Mouse (Mus musculus) common myeloid progenitor, adult 5-6 weeks (primary cell): Measurements from ENCODE around the gene Smim12. TPM values are rescaled to one million over a fixed set of nuclear protein-coding genes. Genes with fewer than 3 reads are reported as not detected.
A peak's percentile ranks its signal among the peaks of the same experiment; 100 is the strongest.

Experiments
- ATAC-seq: replicated peaks from 2 replicates; pipeline ENCODE4 v1.8.0; 2016; ENCODE audit warnings: low read depth, mild to moderate bottlenecking, moderate TSS enrichment, inconsistent platforms; ENCODE audit not compliant: poor library complexity, severe bottlenecking
- total RNA-seq: library from RNA; stranded (forward); fragments of 200-1000, 187-1606 nt; gene quantifications from 2 replicates; pipeline ENCODE4 v1.2.3, GENCODE M21; 2017

Gene Smim12
- total RNA-seq, 1 experiment from 2014 or later = 39.1 TPM

DNA sequence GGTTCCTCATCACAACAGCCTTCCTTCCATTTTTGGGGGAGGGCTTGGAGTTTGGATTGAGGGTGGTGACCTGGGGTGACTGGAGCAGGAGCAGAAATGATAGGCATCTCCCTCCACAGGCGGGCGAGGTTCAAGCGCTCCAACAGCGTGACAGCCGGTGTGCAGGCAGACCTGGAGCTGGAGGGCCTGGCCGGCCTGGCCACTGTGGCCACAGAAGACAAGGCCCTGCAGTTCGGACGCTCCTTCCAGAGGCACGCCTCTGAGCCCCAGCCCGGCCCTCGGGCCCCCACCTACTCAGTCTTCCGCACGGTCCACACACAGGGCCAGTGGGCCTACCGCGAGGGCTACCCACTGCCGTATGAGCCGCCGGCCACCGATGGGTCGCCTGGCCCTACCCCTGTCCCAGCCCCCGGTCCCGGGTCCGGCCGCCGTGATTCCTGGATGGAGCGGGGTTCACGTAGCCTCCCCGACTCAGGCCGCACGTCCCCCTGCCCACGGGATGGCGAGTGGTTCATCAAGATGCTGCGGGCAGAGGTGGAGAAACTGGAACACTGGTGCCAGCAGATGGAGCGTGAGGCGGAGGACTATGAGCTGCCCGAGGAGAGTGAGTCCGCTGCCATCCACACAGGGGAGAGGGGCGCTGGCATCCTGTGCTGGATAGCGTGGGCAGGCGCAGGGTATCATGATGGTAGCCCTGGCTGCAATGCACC lies 10.0 kb upstream of the Smim12 start:
- no peak for ATAC-seq

- ATAC-seq = peak; percentile 82
These were observed 7.7 kb upstream of the Smim12 start for GRCm38 (mm10) chr4:127235742-127236487.

DNA sequence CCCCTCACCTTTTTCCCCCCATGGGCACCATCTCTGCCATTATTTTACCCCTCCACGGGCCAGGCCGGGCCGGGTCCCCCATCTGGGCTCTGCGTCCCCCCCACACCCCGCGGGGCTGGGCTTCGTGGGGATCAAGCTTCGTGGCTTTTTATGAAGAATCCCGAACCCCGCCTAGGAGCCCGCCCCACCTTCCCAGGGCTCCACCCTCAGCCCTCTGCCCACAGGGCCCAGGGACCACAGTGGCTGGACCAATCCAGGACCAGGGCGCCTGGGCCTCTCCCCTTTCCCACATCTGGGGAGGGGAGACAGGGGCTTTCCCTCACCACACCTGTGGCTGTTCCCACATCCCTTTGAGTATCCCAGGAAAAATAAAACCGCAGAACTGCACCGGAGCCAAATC lies 7.0 kb upstream of the Smim12 start:
- ATAC-seq = no peak

DNA sequence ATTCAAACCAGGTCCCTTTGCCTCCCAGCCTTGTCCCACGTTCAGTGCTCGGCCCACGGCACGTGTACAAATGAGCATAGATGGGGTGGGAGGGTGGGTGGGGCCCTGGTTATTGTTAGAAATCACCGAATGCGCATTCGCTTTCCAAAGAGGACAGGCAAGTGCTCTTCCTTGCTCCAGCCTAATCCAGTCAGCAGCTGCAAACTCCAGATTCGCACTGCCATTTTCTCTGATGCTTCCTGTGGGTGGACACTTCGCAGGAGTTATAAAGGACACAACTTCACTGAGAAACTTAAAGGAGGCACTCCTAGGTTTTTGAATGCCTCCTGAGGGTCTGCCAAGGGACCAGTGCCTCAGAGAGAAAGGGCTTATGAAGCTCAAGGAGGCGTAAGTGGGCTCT lies 6.3 kb upstream of the Smim12 start:
- ATAC-seq = no peak

- ATAC-seq = peak; percentile 51; the same call in 1 of the 2 replicates
These were observed 888 bp upstream of the Smim12 start for GRCm38 (mm10) chr4:127242696-127243095.

GRCm38 (mm10) chr4:127243953-127244352 lies 369 bp downstream of the Smim12 start:
- ATAC-seq = peak; percentile 1; the same call in 1 of the 2 replicates

DNA sequence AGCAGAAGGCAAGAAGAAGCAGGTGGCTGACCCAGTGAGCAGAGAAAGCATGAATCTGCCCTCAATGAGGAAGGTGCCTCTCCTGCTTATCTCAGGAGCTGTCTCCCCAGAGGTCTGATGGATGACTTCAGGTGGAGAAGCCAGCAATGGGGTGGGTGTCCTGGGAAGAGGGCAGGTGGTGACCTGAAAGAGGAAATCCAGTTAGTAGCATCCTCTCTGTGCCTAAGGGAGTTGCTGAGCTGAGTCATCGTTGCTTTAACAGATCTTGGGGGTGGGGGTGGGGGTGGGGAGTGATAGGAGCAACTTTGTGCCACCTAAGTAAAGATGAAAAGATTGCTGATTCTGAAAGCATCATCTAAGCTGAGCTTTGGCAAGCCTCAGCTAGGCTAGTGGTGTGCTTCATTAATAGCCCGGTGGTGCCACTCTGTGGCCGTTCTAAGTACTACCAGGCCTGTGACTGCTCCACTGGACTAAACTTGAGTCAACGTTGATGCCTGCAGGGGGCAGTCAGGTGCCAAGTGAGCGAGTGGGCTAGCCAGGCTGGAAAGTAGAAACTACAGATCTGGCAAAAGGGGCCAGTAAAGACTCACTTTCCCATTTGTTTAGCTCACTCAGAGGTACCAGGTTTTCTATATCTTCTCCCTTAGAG lies 6.2 kb downstream of the Smim12 start:
- peak; percentile 99 for ATAC-seq

GRCm38 (mm10) chr4:127251963-127252585 lies 8.5 kb downstream of the Smim12 start:
- peak; percentile 34 for ATAC-seq

DNA sequence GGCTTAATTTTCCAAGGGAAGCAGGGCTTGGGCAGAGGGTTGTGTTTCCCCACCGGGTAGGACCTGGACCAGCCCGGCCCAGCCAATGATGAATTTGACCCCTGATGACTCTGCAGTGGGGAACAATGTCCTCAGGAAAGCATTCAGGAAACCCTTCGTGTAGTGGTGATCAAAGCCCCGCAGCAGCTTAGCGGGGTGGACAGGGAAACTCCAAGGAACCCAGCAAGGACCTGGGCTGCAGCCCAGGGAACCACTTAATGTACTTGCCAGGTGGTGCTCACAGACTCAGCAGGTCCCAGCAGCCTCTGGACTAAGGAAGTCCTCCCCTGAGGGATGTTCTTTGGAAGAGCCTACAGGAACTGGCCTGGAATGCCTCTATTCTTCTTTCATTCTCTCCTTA lies 13.2 kb downstream of the Smim12 start:
- no peak for ATAC-seq

DNA sequence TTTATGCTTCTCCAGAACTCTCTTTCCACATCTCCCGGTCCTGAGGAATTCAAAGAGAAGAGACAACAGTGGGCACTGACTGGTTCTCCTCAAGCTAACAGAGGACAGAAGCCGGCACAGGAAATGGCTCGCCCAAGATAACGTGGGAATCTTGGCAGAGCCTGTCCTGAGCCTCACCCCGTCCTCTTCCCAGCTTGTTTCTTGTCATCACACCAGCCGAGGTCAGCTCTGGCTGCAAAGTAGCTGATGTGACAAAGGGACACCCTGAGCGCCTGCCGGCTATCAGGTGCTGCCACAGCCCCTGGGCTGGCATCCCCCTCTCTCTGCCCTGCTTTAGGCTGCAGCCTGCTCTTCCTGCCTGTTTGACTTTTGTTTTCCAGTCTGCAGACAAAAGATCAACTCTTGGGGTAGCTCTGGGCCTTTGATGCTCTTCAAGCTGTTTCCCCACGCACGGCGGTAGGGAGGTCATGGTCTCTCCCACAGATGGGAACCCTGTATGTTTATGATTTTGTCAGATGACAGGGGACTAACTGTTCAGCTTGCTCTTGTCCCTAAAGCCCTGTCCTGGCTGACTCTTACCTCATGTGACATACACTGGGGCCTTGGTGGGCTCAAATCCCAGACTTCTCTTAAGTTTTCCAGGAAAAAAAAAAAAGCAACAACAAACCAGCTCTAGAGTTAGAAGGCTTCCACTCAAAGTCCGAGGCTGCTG lies 14.8 kb downstream of the Smim12 start:
- no peak for ATAC-seq

GRCm38 (mm10) chr4:127261601-127262000 lies 18.0 kb downstream of the Smim12 start:
- ATAC-seq = no peak

GRCm38 (mm10) chr4:127263438-127264182 lies 20.0 kb downstream of the Smim12 start:
- ATAC-seq = no peak

DNA sequence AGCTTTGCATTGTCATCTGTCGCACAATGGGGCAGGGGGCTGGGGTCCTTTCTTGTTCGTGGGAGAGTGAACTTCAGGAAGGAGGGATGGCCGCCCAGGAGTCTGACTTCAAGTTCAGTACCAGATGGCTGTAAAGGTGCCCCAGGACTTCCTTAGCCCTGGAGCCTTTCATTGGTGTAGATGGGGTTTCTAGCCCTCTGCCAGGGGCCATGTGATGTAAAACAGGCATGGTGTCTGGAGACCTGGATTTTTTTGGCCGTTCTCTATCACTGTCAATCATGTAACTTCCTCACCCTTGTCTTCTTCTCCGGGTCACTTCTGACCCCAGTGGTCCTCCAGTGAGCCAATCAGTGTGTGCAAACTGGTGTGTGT lies 20.6 kb downstream of the Smim12 start:
- no peak for ATAC-seq

DNA sequence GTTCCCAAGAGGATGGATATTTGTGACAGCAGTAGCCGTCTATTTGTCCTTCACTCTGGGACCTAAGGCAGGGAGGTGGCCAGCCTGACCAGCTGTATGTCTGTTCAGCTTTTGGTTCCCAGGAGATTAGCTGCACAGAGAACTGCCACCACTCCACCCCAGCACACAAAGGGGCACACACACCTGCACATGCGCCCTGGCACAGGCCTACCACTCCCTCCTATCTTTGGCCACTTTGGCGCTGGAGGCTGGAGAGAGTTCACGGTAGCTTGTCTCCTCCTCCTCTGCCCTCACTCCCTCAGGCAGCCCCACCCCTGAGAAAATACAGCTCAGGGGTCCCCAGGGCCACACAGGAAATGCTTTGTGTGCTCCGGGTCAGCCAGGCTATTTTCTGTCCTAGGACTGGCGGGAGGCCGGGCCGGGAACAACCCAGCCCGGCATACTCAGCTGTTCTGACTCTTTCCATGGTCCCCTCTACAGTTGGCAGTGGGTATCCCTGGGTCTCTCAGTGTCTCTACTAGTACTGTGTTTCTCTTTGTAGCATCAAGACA lies 34.9 kb downstream of the Smim12 start:
- no peak for ATAC-seq

DNA sequence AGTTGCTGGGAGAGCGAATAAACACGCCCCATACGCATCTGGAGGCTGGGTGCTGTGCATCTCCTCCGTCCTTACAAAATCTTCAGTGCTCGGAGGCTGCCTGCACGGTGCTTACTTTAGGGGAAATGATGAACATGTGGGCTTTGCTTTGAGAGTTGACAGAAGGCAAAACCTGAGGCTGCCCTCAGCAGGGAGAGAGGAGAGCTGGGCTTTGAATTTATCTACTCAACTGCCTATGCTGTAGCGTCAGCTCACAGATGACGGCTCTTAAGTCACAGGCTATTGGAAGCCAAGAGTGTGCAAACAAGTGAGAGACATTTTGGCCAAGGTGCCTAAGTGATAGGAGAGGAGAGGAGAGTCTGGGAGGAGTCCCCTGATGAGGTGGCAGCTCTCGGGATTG lies 35.7 kb downstream of the Smim12 start:
- no peak for ATAC-seq

DNA sequence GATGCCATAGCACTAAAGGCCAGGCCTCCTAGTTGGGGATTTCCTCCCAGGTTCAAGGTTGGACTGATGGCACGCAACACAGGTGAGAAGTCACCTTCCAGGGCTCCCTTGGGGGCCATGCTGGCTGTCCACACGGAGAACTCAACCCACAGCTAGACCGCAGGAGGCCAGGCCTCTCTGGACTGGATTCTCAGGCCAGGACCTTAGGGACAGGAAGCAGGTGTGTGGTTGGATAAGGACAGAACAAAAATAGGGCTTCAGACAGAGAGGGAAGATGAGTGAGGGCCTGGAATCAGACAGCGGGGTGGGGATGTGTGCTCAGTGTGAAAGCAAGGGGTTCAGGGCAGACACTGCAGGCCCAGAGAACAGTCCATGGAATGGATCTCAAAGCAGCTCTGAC lies 43.3 kb downstream of the Smim12 start:
- no peak for ATAC-seq

DNA sequence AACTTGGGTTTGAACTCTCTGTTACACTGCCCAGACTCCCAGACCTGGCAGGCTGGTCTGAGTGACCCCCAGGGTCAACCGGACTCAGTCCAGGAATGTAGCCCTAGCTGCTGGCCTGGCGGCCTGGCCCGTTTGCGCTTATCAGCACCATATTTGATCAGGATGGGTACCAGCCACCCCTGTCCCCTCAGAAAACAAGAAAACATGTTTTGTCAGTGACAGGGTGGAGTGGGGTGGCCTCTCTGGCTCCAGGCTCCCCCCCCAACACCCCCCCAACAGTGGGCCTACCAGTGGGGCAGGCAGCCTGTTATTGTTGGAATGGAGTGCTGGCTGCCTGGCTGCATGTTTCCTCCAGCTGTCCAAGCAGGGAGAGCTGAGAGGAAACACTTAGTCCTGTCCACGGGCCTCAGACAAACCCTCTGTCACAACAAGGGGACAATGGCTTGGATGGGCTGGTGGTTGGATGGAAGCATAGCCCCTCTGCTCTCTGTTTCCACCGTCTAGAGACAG lies 45.5 kb downstream of the Smim12 start:
- ATAC-seq = no peak

GRCm38 (mm10) chr4:127292631-127293030 lies 49.0 kb downstream of the Smim12 start:
- ATAC-seq = no peak
